Mouse (Mus musculus): Measurements from ENCODE around the gene Bmx. TPM values are rescaled to one million over a fixed set of nuclear protein-coding genes. Genes with fewer than 3 reads are reported as not detected.

The Bmx gene
- polyA plus RNA-seq, 1 experiment from 2014 or later: 0.59 TPM

- Histone ChIP-seq H3K9ac (no peak overlapping the region), H3K4me1 (replicated peaks; ENCODE audit: control insufficient read depth, insufficient read depth, low read length) (no peaks in the 10 kb centered on the region), H3K27ac (no peak overlapping the region), H3K4me3 (replicated peaks; ENCODE audit: low read length) (no peak overlapping the region), H3K36me3 (replicated peaks; ENCODE audit: control insufficient read depth, insufficient read depth) (no peaks in the 10 kb centered on the region), H3K9me3 (ENCODE audit: control insufficient read depth, low read length) (no peaks in the 10 kb centered on the region), H3K27me3 (ENCODE audit: control insufficient read depth, insufficient read depth, low read length) (peaks cover 12% of the 10 kb centered on the region), H3K4me2 (replicated peaks) (no peak overlapping the region)
- ATAC-seq (ENCODE audit: low FRiP score) (no peak), DNase-seq (ENCODE audit: low spot score) (no peak)
Measured at GRCm38 (mm10) chrX:164153606-164154005, 104.4 kb downstream of the Bmx start.

- no peaks in the 10 kb centered on the region for H3K4me1 ChIP-seq (replicated peaks; ENCODE audit: control insufficient read depth, insufficient read depth, low read length)
- ATAC-seq (ENCODE audit: low FRiP score) (no peak), DNase-seq (ENCODE audit: low spot score) (no peak)
- H3K27ac ChIP-seq: no peak overlapping the region
- no peak overlapping the region for H3K4me3 ChIP-seq (replicated peaks; ENCODE audit: low read length)
- H3K9ac ChIP-seq: no peak overlapping the region
- no peaks in the 10 kb centered on the region for H3K36me3 ChIP-seq (replicated peaks; ENCODE audit: control insufficient read depth, insufficient read depth)
- no peaks in the 10 kb centered on the region for H3K9me3 ChIP-seq (ENCODE audit: control insufficient read depth, low read length)
- no peak overlapping the region for H3K4me2 ChIP-seq (replicated peaks)
- 72% methylated on average over 2 of the region's 2 CpGs for WGBS
- H3K27me3 ChIP-seq (ENCODE audit: control insufficient read depth, insufficient read depth, low read length): peaks cover 12% of the 10 kb centered on the region
Measured at GRCm38 (mm10) chrX:164152703-164153102, 105.3 kb downstream of the Bmx start.

GRCm38 (mm10) chrX:164145463-164146250 is 112.3 kb downstream of the Bmx start:
- DNase-seq (ENCODE audit: low spot score) (no peak), ATAC-seq (ENCODE audit: low FRiP score) (no peak)
- H3K27me3 ChIP-seq (ENCODE audit: control insufficient read depth, insufficient read depth, low read length): 0 out of 2 replicates have a peak, but pooled peaks cover 4% of the 10 kb centered on the region
- H3K36me3 ChIP-seq (replicated peaks; ENCODE audit: control insufficient read depth, insufficient read depth): no peaks in the 10 kb centered on the region
- no peak overlapping the region for H3K4me2 ChIP-seq (replicated peaks)
- no peaks in the 10 kb centered on the region for H3K9me3 ChIP-seq (ENCODE audit: control insufficient read depth, low read length)
- no peak overlapping the region for H3K9ac ChIP-seq
- H3K4me3 ChIP-seq (replicated peaks; ENCODE audit: low read length): no peak overlapping the region
- H3K4me1 ChIP-seq (replicated peaks; ENCODE audit: control insufficient read depth, insufficient read depth, low read length): no peaks in the 10 kb centered on the region
- WGBS: 89% methylated on average over 6 of the region's 6 CpGs
- no peak overlapping the region for H3K27ac ChIP-seq

Other genes with a start within 250 kb of the Bmx start
- 0.95 and 1.1 TPM in 2 replicates for gene Car5b, start 230.2 kb downstream of the Bmx start, polyA plus RNA-seq (2014; fragmentation: Nextera tagmentation; extraction: Ambion mirVana)
- gene Siah1b, start 181.7 kb downstream of the Bmx start, polyA plus RNA-seq (2014; fragmentation: Nextera tagmentation; extraction: Ambion mirVana): 19.1 and 19.8 TPM in 2 replicates
- 0.27 and 0.92 TPM in 2 replicates for gene Cltrn, start 169.4 kb downstream of the Bmx start, polyA plus RNA-seq (2014; fragmentation: Nextera tagmentation; extraction: Ambion mirVana)
- gene Ace2, start 118.9 kb downstream of the Bmx start, polyA plus RNA-seq (2014; fragmentation: Nextera tagmentation; extraction: Ambion mirVana): 0.36 and 0.42 TPM in 2 replicates
- 3.8 and 4.0 TPM in 2 replicates for gene Pir, start 11.2 kb upstream of the Bmx start, polyA plus RNA-seq (2014; fragmentation: Nextera tagmentation; extraction: Ambion mirVana)
- 0.29 and 0.56 TPM in 2 replicates for gene Vegfd, start 115.2 kb upstream of the Bmx start, polyA plus RNA-seq (2014; fragmentation: Nextera tagmentation; extraction: Ambion mirVana)
- gene Piga, start 161.6 kb upstream of the Bmx start, polyA plus RNA-seq (2014; fragmentation: Nextera tagmentation; extraction: Ambion mirVana): 5.3 and 6.1 TPM in 2 replicates
- not detected in 2 replicates for gene Asb11, start 178.8 kb upstream of the Bmx start, polyA plus RNA-seq (2014; fragmentation: Nextera tagmentation; extraction: Ambion mirVana)
- gene Asb9, start 248.1 kb upstream of the Bmx start, polyA plus RNA-seq (2014; fragmentation: Nextera tagmentation; extraction: Ambion mirVana): not detected in 2 replicates